9 mouse cellular contexts compared by ENCODE assay signal in genomic region chr8:87938351-87939232, GRCm38 (mm10). TPM values are rescaled to one million over a fixed set of nuclear protein-coding genes. Genes with fewer than 3 reads are reported as not detected.
A peak's percentile ranks its signal among the peaks of the same experiment; 100 is the strongest.
DNase-seq lines count a peak whose midpoint lies in the region; ATAC-seq and TF ChIP-seq lines count a peak whose summit lies in the region.
"Had no signal": no experiment of that assay in that cellular context is flagged by ENCODE, and none has a peak within 500 bp of the region (broad histone marks: within the 10 kb centered on the region; RNA-seq: fewer than 3 reads in every experiment).

No protein-coding gene starts in this region.

- H3K27me3 ChIP-seq in hindbrain, embryonic 10.5 days (ENCODE audit: insufficient read depth, poor library complexity, severe bottlenecking): no peaks in the 10 kb centered on the region
- H3K27me3 ChIP-seq in limb, embryonic 10.5 days (ENCODE audit: low read depth, poor library complexity, severe bottlenecking): no peaks in the 10 kb centered on the region
- H3K27me3 ChIP-seq in midbrain, embryonic 15.5 days (replicated peaks): no peaks in the 10 kb centered on the region
- H3K27me3 ChIP-seq in thymus, adult 2 months (ENCODE audit: control insufficient read depth, insufficient read depth, low read length): no peaks in the 10 kb centered on the region

- peak overlapping the region; percentile 18 for H3K9ac ChIP-seq in midbrain, embryonic 15.5 days

- ATAC-seq in midbrain, embryonic 15.5 days (replicated peaks): peak; percentile 64

- DNase-seq in R1 (ENCODE audit: low read depth, low spot score): peak; percentile 83
- peak; percentile 61 to 64 for DNase-seq in cerebellum, adult 18-20 months
- DNase-seq in forelimb bud, embryonic 11.5 days (ENCODE audit: low read depth, low spot score): peak; percentile 75
- DNase-seq in hindbrain, embryonic 10.5 days (ENCODE audit: low spot score): peak; percentile 65
- DNase-seq in limb, embryonic 10.5 days (ENCODE audit: low spot score): peak; percentile 78
- DNase-seq in yolk sac, embryonic 10.5 days (ENCODE audit: low spot score): peak; percentile 75
- DNase-seq in thymus, adult 2 months: no peak

- no peak for TF ChIP-seq POLR2A in thymus, adult 2 months (IDR thresholded peaks at IDR 0.05; ENCODE audit: control insufficient read depth, extremely low read depth, insufficient read depth, low read length, poor library complexity)

- peak overlapping the region; percentile 42 for H3K4me2 ChIP-seq in midbrain, embryonic 15.5 days

- no peak for TF ChIP-seq CTCF in thymus, adult 2 months (IDR thresholded peaks at IDR 0.05; ENCODE audit: borderline replicate concordance, control insufficient read depth, extremely low read depth, insufficient read depth, low read length, poor library complexity)

- H3K4me3 ChIP-seq in hindbrain, embryonic 10.5 days: peak overlapping the region; percentile 41
- peak overlapping the region; percentile 48 for H3K4me3 ChIP-seq in limb, embryonic 10.5 days
- no peak overlapping the region for H3K4me3 ChIP-seq in midbrain, embryonic 15.5 days
- no peak overlapping the region for H3K4me3 ChIP-seq in thymus, adult 2 months (ENCODE audit: control insufficient read depth, insufficient read depth, low read length)

- no peaks in the 10 kb centered on the region for H3K9me3 ChIP-seq in hindbrain, embryonic 10.5 days
- no peaks in the 10 kb centered on the region for H3K9me3 ChIP-seq in limb, embryonic 10.5 days (replicated peaks)
- no peaks in the 10 kb centered on the region for H3K9me3 ChIP-seq in midbrain, embryonic 15.5 days

- peak overlapping the region; percentile 88 for H3K27ac ChIP-seq in hindbrain, embryonic 10.5 days
- H3K27ac ChIP-seq in limb, embryonic 10.5 days: peak overlapping the region; percentile 81
- peak overlapping the region; percentile 64 for H3K27ac ChIP-seq in midbrain, embryonic 15.5 days
- H3K27ac ChIP-seq in thymus, adult 2 months (ENCODE audit: control insufficient read depth, insufficient read depth, low read length): no peak overlapping the region
- H3K27ac ChIP-seq: macrophage had no signal

- peaks cover 83% of the 10 kb centered on the region for H3K4me1 ChIP-seq in hindbrain, embryonic 10.5 days (replicated peaks)
- H3K4me1 ChIP-seq in limb, embryonic 10.5 days: peaks cover 73% of the 10 kb centered on the region
- H3K4me1 ChIP-seq in midbrain, embryonic 15.5 days: peaks cover 53% of the 10 kb centered on the region
- H3K4me1 ChIP-seq in thymus, adult 2 months (replicated peaks; ENCODE audit: control insufficient read depth, insufficient read depth, low read length): no peaks in the 10 kb centered on the region

- WGBS in hindbrain, embryonic 10.5 days: under 1% methylated on average over 20 of the region's 20 CpGs
- WGBS in limb, embryonic 10.5 days: under 1% methylated on average over 20 of the region's 20 CpGs
- 2% methylated on average over 20 of the region's 20 CpGs for WGBS in midbrain, embryonic 15.5 days
- WGBS in thymus, adult 2 months: 19% methylated on average over 20 of the region's 20 CpGs

- H3K36me3 ChIP-seq in hindbrain, embryonic 10.5 days: peaks cover 4% of the 10 kb centered on the region; the same call in 1 of the 2 replicates
- H3K36me3 ChIP-seq in limb, embryonic 10.5 days: peaks cover 10% of the 10 kb centered on the region
- H3K36me3 ChIP-seq in midbrain, embryonic 15.5 days (replicated peaks): no peaks in the 10 kb centered on the region
- H3K36me3 ChIP-seq in thymus, adult 2 months (ENCODE audit: control insufficient read depth, insufficient read depth, low read length): no peaks in the 10 kb centered on the region

RNA-seq across cellular contexts. Expression of gene Zfp423, which starts 20.8 kb away (rescaled TPM):
- polyA plus RNA-seq in hindbrain, embryonic 10.5 days (2016; fragmentation: Nextera tagmentation; extraction: Ambion mirVana): 32.8 and 41.3 TPM in 2 replicates
- polyA plus RNA-seq in limb, embryonic 10.5 days (2016; fragmentation: Nextera tagmentation; extraction: Ambion mirVana): 23.6 and 29.4 TPM in 2 replicates
- 35.1 and 35.7 TPM in 2 replicates for polyA plus RNA-seq in midbrain, embryonic 15.5 days (2015; fragmentation: Nextera tagmentation; extraction: Ambion mirVana)
- polyA plus RNA-seq in thymus, adult 2 months (2012; rRNA removed): 2.5 and 2.7 TPM in 2 replicates
- polyA plus RNA-seq: macrophage had no signal

Comparison
In these comparisons a context has a peak if more than half of its experiments do, and no peak if none do; other contexts are left out.
1. H3K4me3 ChIP-seq: peak in hindbrain, embryonic 10.5 days (single experiment) and limb, embryonic 10.5 days (single experiment); none in midbrain, embryonic 15.5 days (single experiment) and thymus, adult 2 months (single experiment).